Mouse (Mus musculus): Measurements from ENCODE around the gene Tmem202. TPM values are rescaled to one million over a fixed set of nuclear protein-coding genes. Genes with fewer than 3 reads are reported as not detected.
A peak's percentile ranks its signal among the peaks of the same experiment; 100 is the strongest.

Tmem202 gene
- polyA plus RNA-seq, 1 experiment, result 2.8 TPM

DNA sequence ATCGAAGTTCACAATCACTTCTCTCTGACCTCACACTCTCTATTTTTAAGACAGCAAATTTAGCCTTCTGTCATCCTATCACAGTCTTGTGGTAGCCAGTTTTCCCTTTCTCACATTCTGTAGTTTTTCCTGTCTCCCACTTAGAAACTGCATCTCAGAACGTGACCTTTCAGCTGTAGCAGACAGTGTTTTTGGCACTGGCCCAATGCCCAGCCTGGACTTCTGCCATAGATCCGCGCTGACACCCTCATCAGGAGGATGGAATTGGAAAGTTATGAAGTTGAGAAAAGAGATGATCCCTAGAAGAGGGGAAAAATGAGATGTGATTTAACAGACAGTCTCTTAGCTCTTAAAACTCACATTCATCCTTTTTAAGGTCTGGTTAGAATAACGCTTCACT, 20.7 kb downstream of the Tmem202 start:
- no peak overlapping the region for H3K4me3 ChIP-seq (ENCODE audit: insufficient read depth, low read length)
- TF ChIP-seq POLR2A (IDR thresholded peaks at IDR 0.05; ENCODE audit: extremely low read depth, insufficient read depth, low read length) (no peak), CTCF (IDR thresholded peaks at IDR 0.05; ENCODE audit: extremely low read depth, insufficient read depth, low read length) (no peak)
- no peak overlapping the region for H3K27ac ChIP-seq (ENCODE audit: insufficient read depth, low read length)
- no peaks in the 10 kb centered on the region for H3K4me1 ChIP-seq (ENCODE audit: control insufficient read depth, insufficient read depth, low read length)

DNA sequence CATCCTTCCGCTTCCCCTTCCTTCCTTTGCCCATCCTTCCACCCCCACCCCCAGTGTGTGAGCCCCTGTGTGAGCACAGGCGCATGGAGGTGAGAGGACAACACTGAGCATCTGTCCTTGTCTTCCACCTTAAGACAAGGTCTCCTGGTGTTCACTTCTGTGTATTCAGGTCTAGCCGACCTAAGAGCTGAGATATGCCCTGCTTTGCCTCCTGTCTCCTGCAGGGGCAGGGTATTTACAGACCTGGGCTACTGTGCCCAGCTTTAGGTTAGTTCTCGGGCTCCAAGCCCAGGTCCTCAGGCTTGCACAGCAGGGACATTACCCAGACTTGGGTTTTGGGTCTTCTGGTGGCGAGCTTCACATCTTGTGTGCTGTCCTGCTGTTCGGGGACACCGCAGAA, 22.5 kb downstream of the Tmem202 start:
- Histone ChIP-seq H3K27ac (ENCODE audit: insufficient read depth, low read length) (no peak overlapping the region), H3K4me1 (ENCODE audit: control insufficient read depth, insufficient read depth, low read length) (no peaks in the 10 kb centered on the region), H3K4me3 (ENCODE audit: insufficient read depth, low read length) (no peak overlapping the region)
- TF ChIP-seq POLR2A (IDR thresholded peaks at IDR 0.05; ENCODE audit: extremely low read depth, insufficient read depth, low read length) (no peak), CTCF (IDR thresholded peaks at IDR 0.05; ENCODE audit: extremely low read depth, insufficient read depth, low read length) (no peak)

DNA sequence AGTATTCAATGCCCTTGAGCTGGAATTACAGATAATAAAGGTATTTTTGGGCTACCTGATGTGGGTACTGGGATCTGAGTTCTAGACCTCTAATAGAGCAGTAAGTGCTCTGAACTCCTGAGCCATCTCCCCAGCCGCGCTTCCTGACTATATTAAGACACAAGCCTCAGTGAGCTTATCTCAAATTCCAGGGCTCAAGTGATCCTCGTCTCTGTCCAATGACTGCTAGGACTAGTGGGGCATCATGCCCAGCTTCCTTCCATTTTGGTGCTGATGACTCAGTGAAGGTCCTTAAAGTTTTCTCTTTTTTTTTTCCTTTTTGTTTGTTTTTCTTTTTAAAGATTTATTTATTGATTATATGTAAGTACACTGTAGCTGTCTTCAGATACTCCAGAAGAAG, 24.6 kb downstream of the Tmem202 start:
- no peaks in the 10 kb centered on the region for H3K4me1 ChIP-seq (ENCODE audit: control insufficient read depth, insufficient read depth, low read length)
- TF ChIP-seq CTCF (IDR thresholded peaks at IDR 0.05; ENCODE audit: extremely low read depth, insufficient read depth, low read length), result no peak
- TF ChIP-seq POLR2A (IDR thresholded peaks at IDR 0.05; ENCODE audit: extremely low read depth, insufficient read depth, low read length), result no peak
- no peak overlapping the region for H3K27ac ChIP-seq (ENCODE audit: insufficient read depth, low read length)
- no peak overlapping the region for H3K4me3 ChIP-seq (ENCODE audit: insufficient read depth, low read length)

DNA sequence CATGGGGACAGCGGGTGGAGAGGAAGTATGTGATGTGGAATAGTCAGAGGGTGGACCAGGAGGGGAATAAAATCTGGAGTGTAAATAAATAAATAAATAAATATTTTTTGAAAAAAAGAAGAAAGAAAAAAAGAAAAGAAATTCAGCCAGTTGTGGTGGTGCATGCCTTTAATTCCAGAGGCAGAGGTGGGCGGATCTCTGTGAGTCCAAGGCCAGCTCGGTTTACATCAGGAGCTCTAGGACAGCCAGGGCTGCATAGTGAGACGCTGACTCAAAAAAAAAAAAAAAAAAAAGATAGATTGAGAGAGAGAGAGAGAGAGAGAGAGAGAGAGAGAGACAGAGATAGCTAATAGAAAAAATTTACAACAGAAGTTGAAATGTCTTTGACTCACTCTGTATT, 27.3 kb downstream of the Tmem202 start:
- TF ChIP-seq CTCF (IDR thresholded peaks at IDR 0.05; ENCODE audit: extremely low read depth, insufficient read depth, low read length), result no peak
- no peak for TF ChIP-seq POLR2A (IDR thresholded peaks at IDR 0.05; ENCODE audit: extremely low read depth, insufficient read depth, low read length)
- H3K27ac ChIP-seq (ENCODE audit: insufficient read depth, low read length), result no peak overlapping the region

DNA sequence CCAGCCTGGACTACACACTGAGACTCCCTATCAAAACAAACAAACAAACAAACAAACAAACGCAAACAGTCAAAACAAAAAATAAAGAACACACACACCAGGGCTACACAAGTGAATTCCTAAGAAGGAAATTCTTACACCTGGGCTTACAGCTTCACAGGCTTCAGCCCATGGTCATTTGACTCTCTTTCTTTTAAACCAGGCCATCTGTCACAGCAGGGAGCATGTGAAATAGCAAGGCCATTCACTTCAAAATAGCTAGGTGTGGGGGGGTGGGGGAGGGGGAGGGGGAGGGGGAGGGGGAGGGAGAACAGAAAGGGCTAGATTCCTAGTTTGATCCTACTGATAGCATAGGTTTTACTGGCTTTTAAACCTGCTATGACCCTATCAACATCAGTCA, 31.5 kb downstream of the Tmem202 start:
- Histone ChIP-seq H3K4me1 (ENCODE audit: control insufficient read depth, insufficient read depth, low read length) (no peaks in the 10 kb centered on the region), H3K27ac (ENCODE audit: insufficient read depth, low read length) (no peak overlapping the region), H3K4me3 (ENCODE audit: insufficient read depth, low read length) (no peak overlapping the region)
- TF ChIP-seq POLR2A (IDR thresholded peaks at IDR 0.05; ENCODE audit: extremely low read depth, insufficient read depth, low read length) (no peak), CTCF (IDR thresholded peaks at IDR 0.05; ENCODE audit: extremely low read depth, insufficient read depth, low read length) (no peak)

More for the DNA sequence above, 27.3 kb downstream of the Tmem202 start:
- Histone ChIP-seq H3K4me1 (ENCODE audit: control insufficient read depth, insufficient read depth, low read length) (no peaks in the 10 kb centered on the region), H3K4me3 (ENCODE audit: insufficient read depth, low read length) (no peak overlapping the region)

DNA sequence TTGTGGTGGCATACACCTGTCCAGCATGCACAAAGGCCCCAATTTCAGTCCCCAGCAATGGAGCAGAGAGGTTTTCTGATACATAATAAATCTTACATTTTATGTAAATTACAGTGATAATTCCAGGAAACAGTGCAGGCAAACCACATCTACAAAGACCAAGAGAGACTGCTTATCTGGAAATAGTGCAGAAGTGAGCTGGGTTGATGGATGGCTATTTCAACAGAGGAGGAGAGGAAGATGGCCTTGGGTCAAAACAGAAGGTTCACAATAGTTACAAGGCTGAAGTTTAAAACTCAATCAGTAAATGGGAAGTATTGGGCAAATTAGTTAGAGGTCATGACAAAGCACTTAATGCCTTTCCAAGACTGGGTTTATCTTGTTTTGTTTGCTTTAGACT, 52.3 kb downstream of the Tmem202 start:
- TF ChIP-seq CTCF (IDR thresholded peaks at IDR 0.05; ENCODE audit: extremely low read depth, insufficient read depth, low read length), result no peak
- no peak for TF ChIP-seq POLR2A (IDR thresholded peaks at IDR 0.05; ENCODE audit: extremely low read depth, insufficient read depth, low read length)
- H3K4me3 ChIP-seq (ENCODE audit: insufficient read depth, low read length), result peak overlapping the region; percentile 73; the same call in 1 of the 2 replicates
- no peaks in the 10 kb centered on the region; the same call in 1 of the 2 replicates for H3K4me1 ChIP-seq (ENCODE audit: control insufficient read depth, insufficient read depth, low read length)
- H3K27ac ChIP-seq (ENCODE audit: insufficient read depth, low read length), result no peak overlapping the region

DNA sequence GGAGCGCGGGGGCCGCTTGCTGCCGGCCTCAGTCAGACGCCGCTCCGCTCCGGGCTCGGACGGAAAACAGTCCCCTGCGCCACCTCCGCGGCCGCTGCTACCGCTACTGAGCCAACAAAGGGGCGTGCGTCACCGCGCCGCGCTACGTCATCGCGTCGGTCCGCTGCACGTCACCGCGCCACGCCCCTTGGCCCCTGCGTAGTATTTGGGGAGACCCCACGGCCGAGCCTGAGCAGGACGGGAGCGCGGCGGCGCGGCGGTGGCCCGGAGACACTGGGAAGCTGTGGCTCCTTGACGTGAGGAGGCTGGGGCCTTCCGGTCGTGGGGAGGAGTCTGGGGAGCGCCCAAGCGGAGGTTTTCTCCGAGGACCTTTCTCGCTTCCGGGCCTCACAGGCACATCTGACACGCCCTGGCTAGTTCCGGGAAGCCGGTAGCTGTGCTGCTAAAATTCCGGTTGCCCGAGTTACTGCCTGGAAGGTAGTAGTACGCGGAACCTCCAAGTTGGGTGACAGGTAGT, 53.0 kb downstream of the Tmem202 start, which contains the start of gene Arih1:
Gene Arih1 (minus strand): TSS at position 70 of the 517 bp plus-strand sequence.
- peak within 1 kb of the TSS; percentile 73 for H3K4me3 ChIP-seq (ENCODE audit: insufficient read depth, low read length)
- TF ChIP-seq POLR2A (IDR thresholded peaks at IDR 0.05; ENCODE audit: extremely low read depth, insufficient read depth, low read length) (peak; percentile 94), CTCF (IDR thresholded peaks at IDR 0.05; ENCODE audit: extremely low read depth, insufficient read depth, low read length) (no peak)

DNA sequence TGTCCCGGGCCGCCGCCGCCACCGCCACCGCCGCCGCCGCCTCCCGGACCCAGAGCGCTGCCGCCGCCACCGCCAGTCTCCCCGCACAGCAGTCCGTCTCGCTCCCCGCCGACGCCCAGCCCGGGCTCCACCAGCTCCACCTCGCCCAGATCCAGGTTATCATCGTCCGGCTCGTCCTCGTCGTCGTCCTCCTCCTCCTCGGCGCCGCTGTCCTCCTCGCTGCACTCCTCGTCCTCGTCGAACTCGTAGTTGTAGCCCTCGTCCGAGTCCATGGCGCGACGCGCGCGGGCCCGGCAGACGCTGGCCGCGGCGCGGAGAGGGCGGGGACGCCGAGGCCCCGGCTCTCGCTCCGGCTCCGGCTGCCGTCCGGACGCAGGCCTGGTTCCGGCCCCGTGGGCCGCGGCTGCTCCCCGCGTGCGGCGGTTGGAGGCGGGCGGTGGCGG, 53.5 kb downstream of the Tmem202 start:
- Histone ChIP-seq H3K4me3 (ENCODE audit: insufficient read depth, low read length) (peak overlapping the region; percentile 73), H3K4me1 (ENCODE audit: control insufficient read depth, insufficient read depth, low read length) (no peaks in the 10 kb centered on the region; the same call in 1 of the 2 replicates)
- TF ChIP-seq CTCF (IDR thresholded peaks at IDR 0.05; ENCODE audit: extremely low read depth, insufficient read depth, low read length), result no peak
- no peak for TF ChIP-seq POLR2A (IDR thresholded peaks at IDR 0.05; ENCODE audit: extremely low read depth, insufficient read depth, low read length)

More for the DNA sequence above, 53.0 kb downstream of the Tmem202 start, which contains the start of gene Arih1:
- Histone ChIP-seq H3K4me1 (ENCODE audit: control insufficient read depth, insufficient read depth, low read length) (no peaks in the 10 kb centered on the region; the same call in 1 of the 2 replicates), H3K27ac (ENCODE audit: insufficient read depth, low read length) (peak within 1 kb of the TSS; percentile 91)

DNA sequence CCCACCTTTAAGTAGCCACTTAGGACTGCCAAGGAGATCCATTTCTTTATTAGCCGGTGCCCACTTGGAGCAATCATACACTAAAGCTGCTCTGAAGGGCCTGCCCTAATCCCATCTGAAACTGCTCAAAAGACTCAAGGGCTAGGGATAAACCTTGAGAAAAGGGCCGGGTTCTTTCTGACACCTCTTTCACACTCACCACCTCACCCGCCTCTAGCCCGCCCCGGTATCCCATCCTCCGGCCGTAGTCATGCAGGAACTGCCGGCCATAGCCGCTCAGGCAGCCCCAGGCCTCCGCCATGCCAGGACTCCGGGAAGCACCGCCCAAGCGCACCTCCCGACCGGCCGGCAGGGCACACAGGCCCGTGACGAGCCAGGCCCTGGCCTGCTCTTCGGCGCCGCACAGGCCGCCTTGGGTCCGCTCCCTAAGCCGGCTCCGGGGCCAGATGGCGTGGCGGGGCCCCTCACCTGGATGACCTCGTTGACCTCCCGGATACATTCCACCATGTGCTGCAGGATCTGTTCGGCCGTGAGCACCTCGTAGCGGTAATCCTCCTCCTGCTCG, 54.1 kb downstream of the Tmem202 start:
- no peak for TF ChIP-seq CTCF (IDR thresholded peaks at IDR 0.05; ENCODE audit: extremely low read depth, insufficient read depth, low read length)
- TF ChIP-seq POLR2A (IDR thresholded peaks at IDR 0.05; ENCODE audit: extremely low read depth, insufficient read depth, low read length), result no peak
- H3K4me1 ChIP-seq (ENCODE audit: control insufficient read depth, insufficient read depth, low read length), result no peaks in the 10 kb centered on the region; the same call in 1 of the 2 replicates
- peak overlapping the region; percentile 73 for H3K4me3 ChIP-seq (ENCODE audit: insufficient read depth, low read length)
- H3K27ac ChIP-seq (ENCODE audit: insufficient read depth, low read length), result peak overlapping the region; percentile 91

More for the DNA sequence above, 53.5 kb downstream of the Tmem202 start:
- peak overlapping the region; percentile 91 for H3K27ac ChIP-seq (ENCODE audit: insufficient read depth, low read length)

DNA sequence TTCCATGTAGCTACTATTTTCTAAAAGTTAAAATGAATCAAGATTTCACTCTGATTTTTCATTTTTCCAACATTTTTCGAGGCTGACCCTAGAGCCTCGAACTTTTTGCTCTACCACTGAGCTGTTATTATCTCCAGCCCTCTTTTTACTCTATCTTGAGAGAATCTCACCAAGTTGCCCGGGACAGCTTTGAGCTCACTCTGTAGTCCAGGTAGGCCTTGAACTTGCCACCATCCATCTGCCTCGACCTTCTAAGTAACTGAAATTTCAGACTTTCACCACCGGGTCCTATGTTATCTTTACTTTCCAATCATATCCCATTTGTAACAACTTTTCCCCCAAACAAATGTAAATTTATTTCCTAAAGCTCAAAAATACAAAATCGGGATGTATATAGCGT, 54.9 kb downstream of the Tmem202 start:
- Histone ChIP-seq H3K4me3 (ENCODE audit: insufficient read depth, low read length) (peak overlapping the region; percentile 73), H3K27ac (ENCODE audit: insufficient read depth, low read length) (no peak overlapping the region), H3K4me1 (ENCODE audit: control insufficient read depth, insufficient read depth, low read length) (no peaks in the 10 kb centered on the region; the same call in 1 of the 2 replicates)
- no peak for TF ChIP-seq POLR2A (IDR thresholded peaks at IDR 0.05; ENCODE audit: extremely low read depth, insufficient read depth, low read length)
- no peak for TF ChIP-seq CTCF (IDR thresholded peaks at IDR 0.05; ENCODE audit: extremely low read depth, insufficient read depth, low read length)
